Mouse (Mus musculus) heart, adult 2 months (tissue): ENCODE data around the gene Rac2.

ENCODE experiments used
- CTCF ChIP-seq: fragments of 200-600 bp; IDR thresholded peaks from 2 replicates; pipeline ENCODE4 v1.8.1; 2022; ENCODE audit warnings: antibody characterized with exemption, mild to moderate bottlenecking, moderate library complexity
- POLR2A ChIP-seq: fragments of 200-500 bp; IDR thresholded peaks from 2 replicates; pipeline ENCODE4 v1.6.1; 2011; ENCODE audit warnings: mild to moderate bottlenecking, low read depth, low read length, control low read depth; ENCODE audit not compliant: insufficient read depth

- TF ChIP-seq POLR2A (no peak), CTCF (no peak)
These were observed 17.9 kb downstream of the Rac2 start for GRCm38 (mm10) chr15:78554545-78555313.
